Mouse (Mus musculus): ENCODE data around the gene Sdc4.

The Sdc4 gene

DNA sequence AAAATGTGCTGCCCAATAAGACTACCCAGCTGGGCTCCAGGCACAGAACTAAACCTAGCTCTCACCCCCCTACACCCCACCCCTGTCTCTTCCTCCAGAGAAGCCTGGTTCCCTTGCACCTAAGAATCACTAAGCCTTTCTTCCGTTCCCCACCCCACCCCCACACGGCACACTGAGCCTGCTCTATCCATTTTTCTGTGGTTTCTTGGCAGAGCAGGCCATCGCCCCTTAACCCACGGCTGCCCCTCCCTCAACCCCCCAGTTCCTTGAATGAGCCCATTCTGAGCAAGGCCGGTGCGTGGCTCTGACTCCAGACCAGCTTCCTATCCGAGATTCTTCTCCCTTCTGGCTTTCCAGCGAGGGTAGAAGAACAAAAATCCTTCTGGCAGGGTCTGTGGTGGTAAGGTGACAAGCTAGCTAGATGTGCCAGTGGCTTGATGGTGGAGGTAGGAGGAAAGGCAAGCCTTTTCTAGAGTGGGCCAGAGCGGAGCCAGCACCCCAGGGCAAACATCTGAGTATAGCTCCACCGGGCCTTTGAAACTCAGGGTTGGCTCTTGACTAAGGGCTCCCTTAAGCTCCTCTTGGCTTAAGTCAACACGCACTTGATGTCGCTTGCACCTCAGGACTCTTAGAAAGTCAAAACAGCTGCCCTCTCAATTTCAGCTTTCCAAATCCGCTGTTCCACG, 40.1 kb downstream of the Sdc4 start:
- no peak for DNase-seq (ENCODE audit: low spot score)

- peak; percentile 41 for DNase-seq (ENCODE audit: low spot score)
Observed at GRCm38 (mm10) chr2:164402906-164403305, 40.8 kb downstream of the Sdc4 start, which contains the start of gene Rbpjl. Gene Rbpjl (plus strand): TSS chr2:164403141.

DNA sequence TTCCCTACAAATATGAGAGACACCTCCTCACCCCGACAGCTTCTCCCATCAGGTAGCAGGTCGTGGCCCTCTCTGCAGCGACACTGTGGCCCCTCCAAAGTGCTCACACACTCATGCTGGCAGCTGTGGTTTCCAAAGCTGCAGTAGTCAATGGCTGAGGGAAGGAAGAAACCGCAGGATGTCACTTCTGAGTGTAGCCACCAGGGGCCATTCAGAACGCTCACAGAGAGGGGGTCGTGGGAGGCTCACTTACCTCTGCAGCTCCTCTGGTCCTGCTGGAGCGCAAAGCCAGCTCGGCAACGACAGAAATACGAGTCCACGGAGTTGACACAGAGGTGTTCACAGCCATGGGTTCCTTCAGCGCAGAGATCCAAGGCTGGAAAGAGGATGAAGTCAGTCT, 46.8 kb downstream of the Sdc4 start:
- no peak for DNase-seq (ENCODE audit: low spot score)

DNA sequence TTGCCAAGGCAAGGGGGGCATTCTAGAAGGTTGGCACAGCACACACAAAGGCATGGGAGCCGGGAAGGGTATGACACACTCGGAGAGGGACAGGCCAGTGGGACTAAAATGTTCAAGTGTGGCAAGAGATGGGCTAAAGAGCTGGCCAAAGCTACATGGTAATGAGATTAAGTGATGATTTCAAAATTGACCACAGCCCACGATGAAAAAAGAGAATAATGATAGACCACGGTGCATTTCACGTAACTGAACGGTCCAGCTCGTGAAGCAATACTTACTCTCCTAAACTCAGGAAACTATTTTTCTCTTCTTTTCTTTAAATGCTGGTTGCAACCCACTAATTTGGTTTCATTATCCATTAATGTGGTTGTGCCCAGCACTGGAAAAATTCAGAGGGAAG, 47.6 kb downstream of the Sdc4 start:
- no peak for DNase-seq (ENCODE audit: low spot score)

- DNase-seq (ENCODE audit: low spot score), result no peak
Observed at GRCm38 (mm10) chr2:164393126-164393525, 50.6 kb downstream of the Sdc4 start.

DNA sequence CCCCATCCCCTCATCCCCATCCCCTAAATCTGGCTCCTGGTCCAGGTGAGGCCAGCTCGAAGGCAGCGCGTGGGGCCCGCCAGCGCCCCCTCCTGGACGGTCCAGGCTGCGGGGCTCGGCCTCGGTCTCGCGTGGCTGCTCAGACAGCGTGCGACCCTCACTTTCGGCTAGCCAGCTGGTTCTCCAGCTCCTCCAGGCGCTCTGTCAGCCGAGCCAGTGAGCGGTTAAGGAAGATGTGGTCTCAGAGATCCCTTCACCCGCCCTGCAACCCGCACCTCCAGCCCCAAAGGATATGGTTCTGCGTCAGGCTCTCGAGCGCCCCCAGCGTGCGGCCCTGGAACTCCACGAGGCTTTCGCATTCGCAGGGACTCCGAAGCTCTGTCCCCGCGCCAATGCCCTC, 54.2 kb downstream of the Sdc4 start:
- DNase-seq (ENCODE audit: low spot score), result no peak

DNA sequence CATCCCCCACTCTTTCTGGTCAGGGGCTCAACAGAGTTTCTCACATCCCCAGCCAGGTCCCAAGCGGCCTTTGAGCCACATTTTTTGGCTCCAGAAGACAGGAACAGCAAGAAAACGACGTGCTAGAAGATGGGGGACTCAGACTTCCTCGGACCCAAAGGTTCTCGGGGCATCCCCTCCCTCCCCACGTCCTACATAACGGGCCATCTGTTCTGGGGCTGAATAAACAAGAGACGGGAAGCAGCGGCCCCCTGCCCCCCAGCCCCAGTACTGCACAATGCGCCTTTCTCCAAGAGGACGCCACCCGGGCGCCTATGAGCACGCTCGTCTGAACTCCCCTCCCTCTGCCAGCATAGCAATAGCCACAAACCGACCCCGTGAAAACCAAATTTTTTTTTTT, 54.7 kb downstream of the Sdc4 start, which contains the start of gene Slpi:
Gene Slpi, minus strand, starts transcription at position 76 of the 400 bp plus-strand sequence.
- no peak for DNase-seq (ENCODE audit: low spot score)

DNA sequence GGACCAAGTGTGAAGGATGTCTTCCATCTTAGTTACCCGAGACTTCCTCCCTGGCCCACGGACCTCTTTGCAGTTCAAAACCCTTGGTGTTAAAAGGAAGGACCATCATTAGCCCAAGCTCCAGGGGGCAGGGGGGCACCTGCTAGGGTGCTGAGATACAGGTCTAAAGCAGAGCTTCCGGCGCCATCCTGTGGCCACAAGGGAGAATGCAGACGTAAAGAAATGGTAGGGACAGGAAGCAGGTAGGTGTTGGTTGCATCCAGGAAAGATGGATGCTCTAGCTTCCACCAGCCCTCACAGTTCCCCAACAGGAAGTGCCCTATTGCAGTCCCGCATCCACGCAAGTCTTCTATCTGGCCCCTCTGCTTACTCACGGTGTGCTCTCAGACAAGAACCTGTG, 56.7 kb downstream of the Sdc4 start:
- peak; percentile 47 for DNase-seq (ENCODE audit: low spot score)

DNA sequence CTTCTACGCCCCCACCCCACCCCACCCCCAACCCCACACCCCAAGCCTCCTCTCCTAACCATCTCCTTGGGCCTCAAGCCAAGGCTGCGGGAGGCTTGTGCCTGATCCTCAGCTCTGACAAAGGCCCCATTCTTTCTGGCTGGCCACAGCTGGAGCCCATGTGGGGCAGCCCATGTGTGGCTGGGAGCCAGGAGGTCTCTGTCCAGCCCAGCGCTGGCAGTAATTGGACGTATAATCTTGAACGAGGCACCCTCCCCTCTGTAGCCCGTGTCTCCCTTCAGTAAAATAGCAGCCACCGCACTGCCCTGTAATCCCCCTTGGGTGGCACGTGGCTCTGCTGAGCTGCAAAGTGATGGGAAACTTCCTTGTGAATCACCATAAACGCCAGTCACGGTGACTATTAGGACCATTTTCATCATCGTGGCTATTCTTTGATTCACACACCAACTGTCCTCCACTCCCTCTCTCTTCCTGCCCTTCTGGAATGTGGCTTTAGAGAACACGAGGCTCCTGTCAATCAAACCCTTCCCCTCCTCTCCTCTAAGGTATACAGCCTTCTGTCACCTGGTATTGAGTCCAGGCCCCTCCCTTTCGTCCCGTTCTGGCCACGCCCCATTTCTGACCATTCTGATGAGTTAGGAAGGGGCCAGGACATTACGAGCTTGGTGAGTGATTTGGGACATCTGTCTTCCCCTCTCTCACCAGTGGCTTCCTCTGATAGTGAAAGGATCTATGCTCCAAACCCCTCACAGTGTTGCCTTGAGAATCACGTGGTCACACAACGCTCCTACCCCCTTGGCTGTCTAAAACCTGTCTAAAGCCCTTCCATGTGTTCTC, 57.5 kb downstream of the Sdc4 start:
- peak; percentile 51 for DNase-seq (ENCODE audit: low spot score)

DNA sequence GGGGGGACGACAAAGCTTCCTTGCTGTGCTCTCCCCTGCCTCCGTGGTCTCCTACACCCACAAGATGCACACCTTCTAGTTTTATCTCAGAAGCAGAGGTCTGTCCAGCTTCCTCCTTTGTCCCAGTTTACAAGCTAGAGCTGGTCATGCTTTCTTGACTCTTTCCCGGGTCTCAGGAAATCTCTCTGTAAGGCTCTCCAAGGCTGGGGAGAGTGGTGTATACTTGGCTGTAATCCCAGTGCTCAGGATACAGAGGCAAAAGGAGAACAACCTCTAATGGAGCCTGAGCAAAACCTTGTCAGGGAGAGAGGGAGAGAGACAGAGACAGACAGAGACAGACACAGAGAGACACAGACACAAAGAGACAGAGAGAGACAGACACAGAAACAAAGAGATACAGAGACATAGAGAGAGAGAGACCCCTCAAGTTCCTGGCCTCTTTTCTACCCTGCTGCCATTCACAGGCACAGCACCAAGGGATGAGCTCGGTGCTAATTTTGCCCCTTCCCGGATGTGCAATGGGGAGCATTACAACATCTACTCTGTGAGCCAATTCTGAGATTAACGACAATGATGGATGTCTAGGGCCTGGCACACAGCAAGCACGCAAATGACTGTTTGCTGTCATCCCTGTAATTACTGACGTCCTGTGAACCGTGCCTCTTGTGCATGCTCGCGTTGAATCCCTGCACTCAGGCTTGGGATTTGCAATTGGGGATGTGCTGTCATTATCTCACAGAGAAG, 59.9 kb downstream of the Sdc4 start:
- peak; percentile 88 for DNase-seq (ENCODE audit: low spot score)

GRCm38 (mm10) chr2:164382971-164383370, 60.7 kb downstream of the Sdc4 start:
- no peak for DNase-seq (ENCODE audit: low spot score)

DNA sequence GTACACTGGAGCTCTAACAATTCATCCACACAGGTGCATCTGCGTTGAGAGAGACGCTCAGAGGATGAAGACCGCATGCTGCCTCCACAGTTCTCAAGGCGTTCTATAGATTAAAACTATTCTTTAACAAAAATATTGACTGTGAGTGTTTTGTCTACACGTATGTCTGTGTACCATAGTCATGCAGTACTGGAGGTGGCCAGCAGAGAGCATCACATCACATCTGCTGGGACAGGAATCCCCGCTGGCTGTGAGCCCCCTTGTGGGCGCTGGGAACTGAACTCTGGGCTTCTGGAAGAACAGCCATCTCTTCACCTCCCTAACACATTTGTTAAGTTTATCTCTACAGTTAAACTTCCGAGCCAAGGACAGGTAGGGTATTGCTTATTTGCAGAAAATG, 62.0 kb downstream of the Sdc4 start:
- no peak for DNase-seq (ENCODE audit: low spot score)

DNA sequence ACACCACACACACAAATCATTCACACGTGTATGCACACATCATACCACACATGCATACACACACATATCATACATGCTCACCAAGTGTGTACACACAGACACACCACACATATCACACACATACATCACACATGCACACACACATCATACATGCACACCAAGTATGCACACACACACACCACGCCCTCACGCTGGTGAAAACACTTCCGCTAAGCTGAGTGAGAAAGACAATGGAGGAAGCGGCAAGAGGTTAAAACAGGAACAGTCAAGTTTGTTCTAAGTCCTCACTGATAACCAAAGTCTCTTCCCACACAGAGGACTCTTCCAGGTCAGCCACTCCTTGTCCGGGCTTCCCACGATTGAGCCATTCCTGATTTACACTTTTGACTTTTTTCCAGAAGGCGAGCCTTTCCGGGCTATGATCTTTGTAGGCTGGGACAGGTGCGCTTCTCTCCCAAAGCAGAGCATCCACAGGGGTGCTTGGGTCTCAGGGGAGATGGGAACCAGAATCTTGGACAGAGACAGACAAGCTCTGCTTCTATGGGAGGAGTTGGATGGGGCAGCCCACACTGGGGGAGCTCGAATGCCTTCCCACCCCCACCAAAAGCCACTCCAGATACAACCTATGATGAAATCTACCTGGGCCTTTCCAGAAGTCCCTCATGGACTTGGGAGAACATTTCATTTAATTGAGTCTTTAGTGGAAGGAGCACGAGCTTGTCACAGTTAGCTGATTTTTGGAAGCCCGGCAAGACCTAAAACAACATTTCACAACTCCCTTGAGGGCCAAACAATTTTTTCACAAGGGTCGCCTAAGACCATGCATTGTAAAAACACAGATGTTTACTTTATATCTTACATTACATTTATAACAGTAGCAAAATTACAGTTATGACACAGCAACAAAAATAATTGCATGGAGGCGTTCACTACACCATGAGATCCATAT, 65.9 kb downstream of the Sdc4 start:
- peak; percentile 35 for DNase-seq (ENCODE audit: low spot score)
